Mouse (Mus musculus): ENCODE measurements around the gene Olfr361. TPM values are rescaled to one million over a fixed set of nuclear protein-coding genes. Genes with fewer than 3 reads are reported as not detected.
"Not testable (repeated sequence)": the region's sequence is repeated elsewhere in the genome, so short reads cannot be mapped to it uniquely, and the experiment has no call there.

The Olfr361 gene
- total RNA-seq (2015; ENCODE audit: low replicate concordance) (not detected in 2 replicates), total RNA-seq (2017; ENCODE audit: low replicate concordance) (not detected in 2 replicates)

GRCm38 (mm10) chr2:37089190-37089589 lies at the start of gene Olfr361:
Olfr361 (minus strand) TSS chr2:37089290.
- not testable (repeated sequence) for ATAC-seq (replicated peaks; ENCODE audit: low FRiP score, poor library complexity, severe bottlenecking)

- no peak for ATAC-seq (replicated peaks; ENCODE audit: low FRiP score, poor library complexity, severe bottlenecking)
These were observed 28.7 kb upstream of the Olfr361 start, which contains the start of gene Olfr362 for GRCm38 (mm10) chr2:37117810-37118209. Olfr362 (minus strand) TSS chr2:37117910.

- no peak for ATAC-seq (replicated peaks; ENCODE audit: low FRiP score, poor library complexity, severe bottlenecking)
These were observed 23.6 kb downstream of the Olfr361 start, which contains the start of gene Olfr360 for GRCm38 (mm10) chr2:37065446-37065845. Olfr360 (plus strand) TSS chr2:37065746.

Other genes starting within 250 kb of the Olfr361 start
- not detected in 2 replicates for gene Olfr350, start 243.0 kb downstream of the Olfr361 start, total RNA-seq (2015; ENCODE audit: low replicate concordance)
- not detected in 2 replicates for gene Olfr350, start 243.0 kb downstream of the Olfr361 start, total RNA-seq (2017; ENCODE audit: low replicate concordance)
- gene Olfr351, start 226.6 kb downstream of the Olfr361 start, total RNA-seq (2015; ENCODE audit: low replicate concordance): not detected in 2 replicates
- not detected in 2 replicates for gene Olfr351, start 226.6 kb downstream of the Olfr361 start, total RNA-seq (2017; ENCODE audit: low replicate concordance)
- gene Olfr352, start 220.8 kb downstream of the Olfr361 start, total RNA-seq (2015; ENCODE audit: low replicate concordance): not detected in 2 replicates
- gene Olfr352, start 220.8 kb downstream of the Olfr361 start, total RNA-seq (2017; ENCODE audit: low replicate concordance): not detected in 2 replicates
- gene Olfr353, start 196.4 kb downstream of the Olfr361 start, total RNA-seq (2015; ENCODE audit: low replicate concordance): not detected in 2 replicates
- not detected in 2 replicates for gene Olfr353, start 196.4 kb downstream of the Olfr361 start, total RNA-seq (2017; ENCODE audit: low replicate concordance)
- gene Olfr354, start 183.6 kb downstream of the Olfr361 start, total RNA-seq (2015; ENCODE audit: low replicate concordance): not detected in 2 replicates
- under 0.01 and 0.26 TPM in 2 replicates for gene Olfr354, start 183.6 kb downstream of the Olfr361 start, total RNA-seq (2017; ENCODE audit: low replicate concordance)
- gene Olfr355, start 160.4 kb downstream of the Olfr361 start, total RNA-seq (2015; ENCODE audit: low replicate concordance): not detected in 2 replicates
- not detected in 2 replicates for gene Olfr355, start 160.4 kb downstream of the Olfr361 start, total RNA-seq (2017; ENCODE audit: low replicate concordance)
- gene Olfr356, start 152.2 kb downstream of the Olfr361 start, total RNA-seq (2015; ENCODE audit: low replicate concordance): not detected in 2 replicates
- not detected in 2 replicates for gene Olfr356, start 152.2 kb downstream of the Olfr361 start, total RNA-seq (2017; ENCODE audit: low replicate concordance)
- gene Olfr357, start 95.5 kb downstream of the Olfr361 start, total RNA-seq (2015; ENCODE audit: low replicate concordance): not detected in 2 replicates
- gene Olfr357, start 95.5 kb downstream of the Olfr361 start, total RNA-seq (2017; ENCODE audit: low replicate concordance): not detected in 2 replicates
- gene Olfr358, start 80.0 kb downstream of the Olfr361 start, total RNA-seq (2015; ENCODE audit: low replicate concordance): not detected in 2 replicates
- gene Olfr358, start 80.0 kb downstream of the Olfr361 start, total RNA-seq (2017; ENCODE audit: low replicate concordance): not detected in 2 replicates
- gene Olfr360, start 23.5 kb downstream of the Olfr361 start, total RNA-seq (2015; ENCODE audit: low replicate concordance): not detected in 2 replicates
- gene Olfr360, start 23.5 kb downstream of the Olfr361 start, total RNA-seq (2017; ENCODE audit: low replicate concordance): not detected in 2 replicates
- gene Olfr362, start 28.6 kb upstream of the Olfr361 start, total RNA-seq (2015; ENCODE audit: low replicate concordance): not detected in 2 replicates
- not detected in 2 replicates for gene Olfr362, start 28.6 kb upstream of the Olfr361 start, total RNA-seq (2017; ENCODE audit: low replicate concordance)
- gene Olfr364-ps1, start 50.0 kb upstream of the Olfr361 start, total RNA-seq (2015; ENCODE audit: low replicate concordance): not detected in 2 replicates
- gene Olfr364-ps1, start 50.0 kb upstream of the Olfr361 start, total RNA-seq (2017; ENCODE audit: low replicate concordance): not detected in 2 replicates
- not detected in 2 replicates for gene Olfr365, start 98.9 kb upstream of the Olfr361 start, total RNA-seq (2015; ENCODE audit: low replicate concordance)
- not detected in 2 replicates for gene Olfr365, start 98.9 kb upstream of the Olfr361 start, total RNA-seq (2017; ENCODE audit: low replicate concordance)
- not detected in 2 replicates for gene Olfr366, start 122.3 kb upstream of the Olfr361 start, total RNA-seq (2015; ENCODE audit: low replicate concordance)
- gene Olfr366, start 122.3 kb upstream of the Olfr361 start, total RNA-seq (2017; ENCODE audit: low replicate concordance): not detected in 2 replicates
- not detected in 2 replicates for gene Olfr368, start 237.2 kb upstream of the Olfr361 start, total RNA-seq (2015; ENCODE audit: low replicate concordance)
- gene Olfr368, start 237.2 kb upstream of the Olfr361 start, total RNA-seq (2017; ENCODE audit: low replicate concordance): not detected in 2 replicates